Mouse (Mus musculus): ENCODE data around the gene Usp47.

DNA sequence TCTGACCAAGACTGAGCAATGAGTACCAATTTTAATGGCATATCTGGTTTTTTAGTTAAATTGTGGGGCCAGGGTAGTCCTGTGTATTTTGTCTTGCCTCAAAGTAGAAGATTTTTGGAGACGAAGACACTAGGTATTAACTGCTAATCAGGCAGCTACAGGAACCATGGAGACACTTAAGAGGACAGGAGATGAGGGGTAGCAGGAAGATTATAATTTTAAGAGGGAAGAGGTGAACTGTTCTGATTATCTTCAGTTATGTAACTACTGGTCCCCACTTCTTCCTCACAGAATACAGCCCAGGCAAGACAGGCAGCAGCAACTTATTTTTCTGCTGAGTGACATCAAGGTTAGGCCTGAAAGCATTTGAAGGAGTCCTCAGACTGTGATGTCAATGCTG lies 21.9 kb downstream of the Usp47 start:
- TF ChIP-seq POLR2A (IDR thresholded peaks at IDR 0.05; ENCODE audit: borderline replicate concordance, extremely low read depth, insufficient read depth, insufficient read length, poor library complexity, severe bottlenecking) (no peak), CTCF (IDR thresholded peaks at IDR 0.05; ENCODE audit: borderline replicate concordance, extremely low read depth, insufficient read depth, insufficient read length) (no peak)

All from brain, embryonic 14.5 days (tissue).